Mouse (Mus musculus) T-cell, adult 66 days (primary cell): Measurements from ENCODE around the gene Barhl1. TPM values are rescaled to one million over a fixed set of nuclear protein-coding genes. Genes with fewer than 3 reads are reported as not detected.

Source experiments
- total RNA-seq, 2 experiments: library from RNA; stranded (reverse); gene quantifications; 3 replicates in 1 of 2; 4 replicates in 1 of 2; pipeline ENCODE4 v1.2.4; 2023

Barhl1 gene
- not detected for total RNA-seq

GRCm38 (mm10) chr2:28916513-28916865, at the start of gene Barhl1:
Gene Barhl1 (minus strand): TSS chr2:28916668.

Other genes starting within 250 kb of the Barhl1 start
- gene Spaca9, start 216.9 kb downstream of the Barhl1 start, total RNA-seq, result under 1 TPM in 1 of 2 experiments, not detected in 1; 0.90 TPM
- 1 to 10 TPM in 1 of 2 experiments, not detected in 1; 1.2 TPM for gene Ak8, start 216.5 kb downstream of the Barhl1 start, total RNA-seq
- 10 to 100 TPM; 17.9 to 22.1 TPM for gene Gtf3c4, start 76.3 kb downstream of the Barhl1 start, total RNA-seq
- gene Ddx31, start 76.3 kb downstream of the Barhl1 start, total RNA-seq, result 10 to 100 TPM; 19.0 to 25.5 TPM
- under 1 TPM in 1 of 2 experiments, not detected in 1; 0.76 TPM for gene Cfap77, start 138.4 kb upstream of the Barhl1 start, total RNA-seq
- gene Ttf1, start 143.6 kb upstream of the Barhl1 start, total RNA-seq, result 10 to 100 TPM; 33.6 to 34.3 TPM
- gene Setx, start 207.5 kb upstream of the Barhl1 start, total RNA-seq, result 100 to 1,000 TPM; 143 to 147 TPM